Mouse (Mus musculus) lung, embryonic 14.5 days (tissue): Measurements from ENCODE around the gene Rsph10b. TPM values are rescaled to one million over a fixed set of nuclear protein-coding genes. Genes with fewer than 3 reads are reported as not detected.

Experiments
- ATAC-seq: fragments of 200-750 bp; cut with Nextera tagmentation; 2 replicates; pipeline ENCODE4 v1.8.0; 2017; ENCODE audit warnings: mild to moderate bottlenecking, moderate TSS enrichment, moderate library complexity; ENCODE audit not compliant: insufficient read depth
- DNase-seq: peaks from one replicate; pipeline ENCODE4 v3.0.0-alpha.2; 2015
- H3K27ac ChIP-seq: fragments of 300-500 bp; sonication (generic); 2 replicates; pipeline ENCODE4 v1.5.1; 2014; ENCODE audit warnings: low read depth, mild to moderate bottlenecking, moderate library complexity
- H3K27me3 ChIP-seq: fragments of 300-500 bp; sonication (generic); 2 replicates; pipeline ENCODE4 v1.6.1; 2014; ENCODE audit warnings: low read length, control low read depth; ENCODE audit not compliant: insufficient read depth
- H3K36me3 ChIP-seq: fragments of 300-500 bp; sonication (generic); 2 replicates; pipeline ENCODE4 v1.6.1; 2014; ENCODE audit warnings: control low read depth; ENCODE audit not compliant: insufficient read depth
- H3K4me1 ChIP-seq: fragments of 300-500 bp; sonication (generic); 2 replicates; pipeline ENCODE4 v1.6.1; 2014; ENCODE audit warnings: antibody characterized with exemption, control low read depth; ENCODE audit not compliant: insufficient read depth
- H3K4me2 ChIP-seq: fragments of 300-500 bp; sonication (generic); 2 replicates; pipeline ENCODE4 v1.6.1; 2014; ENCODE audit warnings: mild to moderate bottlenecking
- H3K4me3 ChIP-seq: fragments of 300-500 bp; sonication (generic); 2 replicates; pipeline ENCODE4 v1.5.1; 2014; ENCODE audit warnings: low read depth, low read length
- H3K9ac ChIP-seq: fragments of 300-500 bp; sonication (generic); 2 replicates; pipeline ENCODE4 v1.6.1; 2014
- H3K9me3 ChIP-seq: fragments of 300-500 bp; sonication (generic); 2 replicates; pipeline ENCODE4 v1.6.1; 2016; ENCODE audit warnings: low read depth, low read length, control low read depth
- CTCF ChIP-seq: IDR thresholded peaks from 2 replicates; pipeline ENCODE4 v1.5.1; 2016; ENCODE audit warnings: antibody characterized with exemption, low read depth
- WGBS: fragments of 180-500 bp; shearing (Covaris S2); extraction: QIAGEN DNeasy Blood & Tissue Kit; methylation state at CpG from one replicate; pipeline ENCODE4 v1.1.7; 2014; 5-methylcytosine and 5-hydroxymethylcytosine counted together
- polyA plus RNA-seq: library from polyadenylated mRNA; unstranded; fragments of >200 nt; fragmentation: Nextera tagmentation; extraction: Ambion mirVana; gene quantifications from 2 replicates; pipeline ENCODE4 v1.2.1, GENCODE M21; 2014

The Rsph10b gene
- polyA plus RNA-seq, 1 experiment from 2014 or later = 0.33 TPM

- Histone ChIP-seq H3K9ac (no peak overlapping the region), H3K27me3 (no peaks in the 10 kb centered on the region), H3K36me3 (peaks cover 83% of the 10 kb centered on the region), H3K9me3 (no peaks in the 10 kb centered on the region), H3K4me2 (no peak overlapping the region), H3K27ac (no peak overlapping the region), H3K4me3 (no peak overlapping the region), H3K4me1 (0 out of 2 replicates have a peak, but pooled peaks cover 3% of the 10 kb centered on the region)
- 83% methylated on average over 4 of the region's 4 CpGs for WGBS
- no peak for ATAC-seq
- no peak for DNase-seq
- TF ChIP-seq CTCF = no peak
These were observed 29.0 kb upstream of the Rsph10b start for GRCm38 (mm10) chr5:143903813-143904212.

- ATAC-seq (no peak), DNase-seq (no peak)
- Histone ChIP-seq H3K9ac (no peak overlapping the region), H3K36me3 (peaks cover 56% of the 10 kb centered on the region), H3K27me3 (no peaks in the 10 kb centered on the region), H3K27ac (no peak overlapping the region), H3K4me3 (no peak overlapping the region), H3K9me3 (no peaks in the 10 kb centered on the region), H3K4me1 (0 out of 2 replicates have a peak, but pooled peaks cover 7% of the 10 kb centered on the region), H3K4me2 (no peak overlapping the region)
- no peak for TF ChIP-seq CTCF
- 83% methylated on average over 8 of the region's 8 CpGs for WGBS
These were observed 26.4 kb upstream of the Rsph10b start for GRCm38 (mm10) chr5:143906429-143906828.

- no peaks in the 10 kb centered on the region for H3K27me3 ChIP-seq
- peak overlapping the region; percentile 73 for H3K9ac ChIP-seq
- DNase-seq = peak; percentile 20
- 0 out of 2 replicates have a peak, but pooled peaks cover 7% of the 10 kb centered on the region for H3K4me1 ChIP-seq
- peak overlapping the region; percentile 73 for H3K4me3 ChIP-seq
- H3K9me3 ChIP-seq = no peaks in the 10 kb centered on the region
- peaks cover 38% of the 10 kb centered on the region for H3K36me3 ChIP-seq
- no peak for ATAC-seq
- peak overlapping the region; percentile 87 for H3K27ac ChIP-seq
- H3K4me2 ChIP-seq = peak overlapping the region; percentile 85
- 2% methylated on average over 9 of the region's 9 CpGs for WGBS
- TF ChIP-seq CTCF = no peak
These were observed 23.9 kb upstream of the Rsph10b start for GRCm38 (mm10) chr5:143908926-143909325.

GRCm38 (mm10) chr5:143909417-143910400, 23.1 kb upstream of the Rsph10b start, which contains the start of the genes Aimp2 and Pms2:
TSS of gene Aimp2 (minus strand) at chr5:143909847.
TSS of gene Pms2 (plus strand) at chr5:143909964.
- 0 out of 2 replicates have a peak, but pooled peaks cover 7% of the 10 kb centered on the region for H3K4me1 ChIP-seq
- no peak for TF ChIP-seq CTCF
- H3K9ac ChIP-seq = peak within 1 kb of the TSS; percentile 73
- H3K4me2 ChIP-seq = peak within 1 kb of the TSS; percentile 85
- ATAC-seq = peak; percentile 99
- H3K36me3 ChIP-seq = peaks cover 35% of the 10 kb centered on the region
- WGBS = under 1% methylated on average over 70 of the region's 70 CpGs
- peak within 1 kb of the TSS; percentile 87 for H3K27ac ChIP-seq
- peak within 1 kb of the TSS; percentile 73 for H3K4me3 ChIP-seq
- H3K27me3 ChIP-seq = no peaks in the 10 kb centered on the region
- DNase-seq = peak; percentile 99
- no peaks in the 10 kb centered on the region for H3K9me3 ChIP-seq

- Histone ChIP-seq H3K4me2 (no peak overlapping the region), H3K27ac (no peak overlapping the region), H3K27me3 (no peaks in the 10 kb centered on the region), H3K36me3 (peaks cover 59% of the 10 kb centered on the region), H3K9me3 (no peaks in the 10 kb centered on the region), H3K9ac (no peak overlapping the region), H3K4me1 (no peaks in the 10 kb centered on the region), H3K4me3 (no peak overlapping the region)
- TF ChIP-seq CTCF = no peak
- no peak for ATAC-seq
- 95% methylated on average over 9 of the region's 9 CpGs for WGBS
- no peak for DNase-seq
These were observed 16.6 kb upstream of the Rsph10b start for GRCm38 (mm10) chr5:143916221-143916620.

GRCm38 (mm10) chr5:143917418-143917817, 15.4 kb upstream of the Rsph10b start:
- peaks cover 69% of the 10 kb centered on the region for H3K36me3 ChIP-seq
- H3K4me3 ChIP-seq = no peak overlapping the region
- DNase-seq (peak; percentile 74), ATAC-seq (no peak)
- 46% methylated on average over 5 of the region's 5 CpGs for WGBS
- no peaks in the 10 kb centered on the region for H3K4me1 ChIP-seq
- H3K27ac ChIP-seq = no peak overlapping the region
- no peak overlapping the region for H3K9ac ChIP-seq
- TF ChIP-seq CTCF = peak; percentile 61
- no peak overlapping the region for H3K4me2 ChIP-seq
- H3K9me3 ChIP-seq = no peaks in the 10 kb centered on the region
- no peaks in the 10 kb centered on the region for H3K27me3 ChIP-seq

- DNase-seq (no peak), ATAC-seq (no peak)
- Histone ChIP-seq H3K27me3 (no peaks in the 10 kb centered on the region), H3K36me3 (peaks cover 71% of the 10 kb centered on the region), H3K9ac (no peak overlapping the region), H3K27ac (no peak overlapping the region), H3K4me2 (no peak overlapping the region), H3K9me3 (no peaks in the 10 kb centered on the region), H3K4me1 (no peaks in the 10 kb centered on the region), H3K4me3 (no peak overlapping the region)
- 92% methylated on average over 3 of the region's 3 CpGs for WGBS
- TF ChIP-seq CTCF = no peak
These were observed 14.7 kb upstream of the Rsph10b start for GRCm38 (mm10) chr5:143918120-143918519.
